Mouse (Mus musculus) MEL (cell line): ENCODE results near the gene Thnsl1.

Experiments used
- BHLHE40 ChIP-seq: IDR thresholded peaks from 2 replicates; pipeline ENCODE4 v1.6.1; 2012; ENCODE audit warnings: low read depth, mild to moderate bottlenecking, inconsistent platforms, low read length, improper control_type of control experiment, borderline replicate concordance
- CTCF ChIP-seq, 3 experiments: IDR thresholded peaks in 2 of 3; conservative IDR thresholded peaks in 1 of 3; 2 replicates each; pipeline ENCODE4 v1.5.1; 2011 to 2012; ENCODE audit warnings: low read length in 3 of 3, low read depth in 2 of 3, mild to moderate bottlenecking in 2 of 3, improper control_type of control experiment in 1 of 3, inconsistent platforms in 1 of 3, mixed read lengths in 1 of 3, moderate library complexity in 1 of 3; ENCODE audit not compliant: control insufficient read depth in 1 of 3, insufficient read depth in 1 of 3, poor library complexity in 1 of 3, severe bottlenecking in 1 of 3
- ELF1 ChIP-seq: IDR thresholded peaks from 2 replicates; pipeline ENCODE4 v1.6.1; 2014; ENCODE audit warnings: low read depth, mild to moderate bottlenecking, inconsistent platforms, low read length, improper control_type of control experiment, moderate library complexity
- EP300 ChIP-seq, 2 experiments: IDR thresholded peaks; 2 replicates each; pipeline ENCODE4 v1.6.1; 2011; ENCODE audit warnings: improper control_type of control experiment in 2 of 2, low read length in 2 of 2, low read depth in 1 of 2, mild to moderate bottlenecking in 1 of 2
- NRF1 ChIP-seq: IDR thresholded peaks from 2 replicates; pipeline ENCODE4 v1.6.1; 2014; ENCODE audit warnings: low read depth, mild to moderate bottlenecking, inconsistent platforms, low read length, improper control_type of control experiment, moderate library complexity; ENCODE audit not compliant: poor library complexity, insufficient read depth, severe bottlenecking
- POLR2A ChIP-seq, 2 experiments: IDR thresholded peaks; 2 replicates each; pipeline ENCODE4 v1.6.1; 2011 to 2012; ENCODE audit warnings: low read length in 2 of 2, mild to moderate bottlenecking in 2 of 2, control low read depth in 1 of 2, improper control_type of control experiment in 1 of 2, low read depth in 1 of 2, moderate library complexity in 1 of 2; ENCODE audit not compliant: control insufficient read depth in 1 of 2, insufficient read depth in 1 of 2, poor library complexity in 1 of 2

GRCm38 (mm10) chr2:21245477-21246102, 40.1 kb downstream of the Thnsl1 start:
- TF ChIP-seq CTCF (IDR thresholded peaks at IDR 0.05 in 2 of 3, conservative IDR thresholded peaks at IDR 0.05 in 1 of 3; ENCODE audit: control insufficient read depth in 1 of 3, insufficient read depth in 1 of 3, low read depth in 2 of 3, low read length in 3 of 3, poor library complexity in 1 of 3, severe bottlenecking in 1 of 3) = no peak
- TF ChIP-seq EP300 (IDR thresholded peaks at IDR 0.05; ENCODE audit: low read depth in 1 of 2, low read length in 2 of 2) = no peak
- TF ChIP-seq ELF1 = no peak
- TF ChIP-seq NRF1 = no peak
- TF ChIP-seq POLR2A (IDR thresholded peaks at IDR 0.05; ENCODE audit: control insufficient read depth in 1 of 2, insufficient read depth in 1 of 2, low read depth in 1 of 2, low read length in 2 of 2, poor library complexity in 1 of 2) = no peak
- no peak for TF ChIP-seq BHLHE40
